Mouse (Mus musculus) intestine, embryonic 16.5 days (tissue): ENCODE measurements at regions not wholly inside any gene's neighbourhood (a gene's known extent, or its start where the extent isn't known, plus 50 kb on each side); places are given as distances from the start of the nearest gene placed in this dataset.

Experiments
- ATAC-seq: fragments of 200-750 bp; cut with Nextera tagmentation; 2 replicates; pipeline ENCODE4 v1.8.0; 2017; ENCODE audit warnings: moderate TSS enrichment, moderate library complexity
- H3K27ac ChIP-seq: fragments of 300-500 bp; sonication (generic); 2 replicates; pipeline ENCODE4 v1.5.1; 2014; ENCODE audit warnings: mild to moderate bottlenecking, low read length
- H3K27me3 ChIP-seq: fragments of 300-500 bp; sonication (generic); replicated peaks from 2 replicates; pipeline ENCODE4 v1.6.1; 2014; ENCODE audit warnings: low read length, control low read depth, mixed read lengths; ENCODE audit not compliant: control insufficient read depth, insufficient read depth
- H3K36me3 ChIP-seq: fragments of 300-500 bp; sonication (generic); 2 replicates; pipeline ENCODE4 v1.6.1; 2014; ENCODE audit warnings: low read length, control low read depth; ENCODE audit not compliant: control insufficient read depth, insufficient read depth
- H3K4me1 ChIP-seq: fragments of 300-500 bp; sonication (generic); 2 replicates; pipeline ENCODE4 v1.6.1; 2014; ENCODE audit warnings: low read length, control low read depth, mixed read lengths; ENCODE audit not compliant: control insufficient read depth, insufficient read depth
- H3K4me2 ChIP-seq: fragments of 300-500 bp; sonication (generic); 2 replicates; pipeline ENCODE4 v1.6.1; 2014; ENCODE audit warnings: low read depth, low read length, control low read depth
- H3K4me3 ChIP-seq: fragments of 300-500 bp; sonication (generic); 2 replicates; pipeline ENCODE4 v1.5.1; 2014; ENCODE audit warnings: mild to moderate bottlenecking, low read length
- H3K9ac ChIP-seq: fragments of 300-500 bp; sonication (generic); 2 replicates; pipeline ENCODE4 v1.6.1; 2014; ENCODE audit warnings: low read depth, low read length
- H3K9me3 ChIP-seq: fragments of 300-500 bp; sonication (generic); 2 replicates; pipeline ENCODE4 v1.6.1; 2016; ENCODE audit warnings: low read length, control low read depth; ENCODE audit not compliant: control insufficient read depth
- WGBS: fragments of 180-500 bp; shearing (Covaris S2); extraction: QIAGEN DNeasy Blood & Tissue Kit; methylation state at CpG from one replicate; pipeline ENCODE4 v1.1.7; 2014; 5-methylcytosine and 5-hydroxymethylcytosine counted together

GRCm38 (mm10) chr6:111866101-111866598 is 407.4 kb upstream of the Lmcd1 start:
- no peak overlapping the region for H3K4me2 ChIP-seq
- no peak overlapping the region for H3K4me3 ChIP-seq
- ATAC-seq = no peak
- no peak overlapping the region for H3K9ac ChIP-seq
- no peaks in the 10 kb centered on the region for H3K9me3 ChIP-seq
- no peaks in the 10 kb centered on the region for H3K27me3 ChIP-seq
- H3K27ac ChIP-seq = no peak overlapping the region
- H3K4me1 ChIP-seq = no peaks in the 10 kb centered on the region
- no peaks in the 10 kb centered on the region for H3K36me3 ChIP-seq
- WGBS = 77% methylated on average over 3 of the region's 3 CpGs

DNA sequence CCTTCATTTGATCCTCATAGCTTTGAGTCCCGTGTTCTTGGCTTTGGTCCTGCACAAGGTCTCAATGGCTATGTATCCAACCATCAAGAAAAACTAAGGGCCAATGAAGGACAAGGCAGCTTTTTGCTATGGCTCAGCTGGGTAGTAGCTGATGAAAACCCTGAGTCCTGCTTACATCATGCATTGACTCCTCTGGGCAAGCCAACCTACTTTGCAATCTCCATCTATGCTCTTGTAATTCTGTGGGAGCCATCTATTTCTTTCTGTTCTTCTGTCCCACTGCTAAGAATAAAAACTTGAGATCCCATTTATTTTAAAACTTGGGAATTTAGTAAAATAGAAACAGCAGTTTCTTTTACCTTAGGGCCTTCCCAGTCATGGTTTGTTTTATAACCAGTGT is 391.0 kb upstream of the Lmcd1 start:
- ATAC-seq = no peak
- 72% methylated on average over 1 of the region's 1 CpGs for WGBS
- no peak overlapping the region for H3K4me3 ChIP-seq
- H3K4me2 ChIP-seq = no peak overlapping the region
- H3K9me3 ChIP-seq = no peaks in the 10 kb centered on the region
- H3K27ac ChIP-seq = no peak overlapping the region
- no peak overlapping the region for H3K9ac ChIP-seq
- H3K4me1 ChIP-seq = no peaks in the 10 kb centered on the region
- no peaks in the 10 kb centered on the region for H3K27me3 ChIP-seq
- no peaks in the 10 kb centered on the region for H3K36me3 ChIP-seq

DNA sequence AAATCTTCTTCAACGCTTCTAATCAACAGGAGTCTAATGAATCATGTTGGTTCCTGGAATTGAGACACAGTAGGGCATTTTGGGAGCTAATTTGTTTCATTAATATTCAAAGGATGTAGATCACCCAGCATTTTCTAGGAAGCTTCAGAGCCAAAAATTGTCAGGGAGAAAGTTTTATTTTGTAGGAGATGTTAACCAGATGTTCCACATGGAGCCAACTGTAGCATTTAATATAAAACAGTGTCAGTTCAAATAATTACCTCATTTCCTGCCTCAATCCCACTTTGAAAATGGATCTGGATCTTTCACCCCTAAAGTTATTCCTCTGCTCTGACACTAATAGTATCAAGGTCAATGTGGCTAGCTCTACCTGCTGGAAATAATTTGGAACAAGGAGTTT is 389.6 kb upstream of the Lmcd1 start:
- 62% methylated on average over 1 of the region's 1 CpGs for WGBS

GRCm38 (mm10) chr6:111911997-111912396 is 361.6 kb upstream of the Lmcd1 start:
- no peak for ATAC-seq
- no peaks in the 10 kb centered on the region for H3K9me3 ChIP-seq

More for the DNA sequence above, 389.6 kb upstream of the Lmcd1 start:
- Histone ChIP-seq H3K36me3 (no peaks in the 10 kb centered on the region), H3K9me3 (no peaks in the 10 kb centered on the region), H3K27me3 (no peaks in the 10 kb centered on the region), H3K4me3 (no peak overlapping the region), H3K9ac (no peak overlapping the region), H3K4me2 (no peak overlapping the region), H3K4me1 (no peaks in the 10 kb centered on the region), H3K27ac (no peak overlapping the region)
- no peak for ATAC-seq

DNA sequence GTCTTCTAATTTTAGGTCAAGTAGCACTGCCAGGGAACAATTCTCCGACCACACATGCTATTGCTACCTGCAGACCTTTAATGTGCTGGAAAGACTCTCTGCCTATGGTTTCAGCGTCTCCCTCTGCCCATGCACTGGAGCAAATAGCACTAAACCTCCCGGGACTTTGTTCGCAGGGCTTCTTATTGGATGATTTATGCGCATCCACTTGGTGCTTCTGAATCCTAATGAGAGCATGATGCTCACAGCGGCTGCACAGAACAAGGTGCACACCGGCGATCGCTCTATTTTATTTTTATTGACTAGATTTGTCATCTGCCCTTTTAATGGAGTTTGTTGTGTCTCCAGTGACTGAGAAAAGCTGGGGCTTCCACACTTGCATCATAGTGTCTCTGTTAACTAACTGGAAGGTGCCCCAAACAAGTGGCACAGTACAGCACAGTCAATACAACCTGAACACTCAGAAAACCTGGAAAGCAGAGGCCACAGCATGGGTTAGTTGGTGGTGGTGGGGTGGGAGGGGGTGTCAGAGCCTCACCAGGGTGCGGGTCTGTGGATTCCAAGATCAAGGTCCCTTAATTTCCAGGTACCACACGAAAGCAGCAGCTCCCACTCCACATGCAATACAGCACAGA is 359.7 kb upstream of the Lmcd1 start:
- H3K9me3 ChIP-seq = no peaks in the 10 kb centered on the region
- H3K4me2 ChIP-seq = no peak overlapping the region
- no peaks in the 10 kb centered on the region for H3K36me3 ChIP-seq
- no peaks in the 10 kb centered on the region for H3K4me1 ChIP-seq
- H3K27ac ChIP-seq = no peak overlapping the region
- no peak for ATAC-seq
- 83% methylated on average over 11 of the region's 11 CpGs for WGBS
- no peak overlapping the region for H3K9ac ChIP-seq
- H3K27me3 ChIP-seq = no peaks in the 10 kb centered on the region
- no peak overlapping the region for H3K4me3 ChIP-seq

More at GRCm38 (mm10) chr6:111911997-111912396, 361.6 kb upstream of the Lmcd1 start:
- 66% methylated on average over 2 of the region's 2 CpGs for WGBS
- Histone ChIP-seq H3K36me3 (no peaks in the 10 kb centered on the region), H3K9ac (no peak overlapping the region), H3K4me3 (no peak overlapping the region), H3K4me1 (no peaks in the 10 kb centered on the region), H3K4me2 (no peak overlapping the region), H3K27me3 (no peaks in the 10 kb centered on the region), H3K27ac (no peak overlapping the region)

DNA sequence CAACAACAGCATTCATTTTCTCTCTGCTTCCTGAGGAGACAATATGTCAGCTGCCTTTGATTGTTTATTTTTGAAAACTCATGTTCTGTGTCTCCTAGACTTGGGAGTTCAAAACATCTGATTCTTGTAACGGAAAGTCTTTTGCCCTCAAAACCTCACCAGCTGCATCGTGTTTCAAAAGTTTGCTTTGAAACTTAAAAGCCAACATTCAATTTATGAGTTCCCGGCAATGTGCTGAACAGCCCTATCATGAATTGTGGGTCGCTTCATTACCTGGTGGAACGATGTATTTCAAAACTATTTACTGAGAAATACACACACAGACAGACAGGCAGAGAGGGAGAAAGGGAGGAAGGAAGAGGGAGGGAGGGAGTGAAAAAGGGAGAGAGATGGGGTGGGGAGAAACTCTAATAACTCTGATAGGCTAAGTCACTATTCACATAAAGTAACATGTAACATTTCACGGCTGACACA is 356.3 kb upstream of the Lmcd1 start:
- Histone ChIP-seq H3K27me3 (no peaks in the 10 kb centered on the region), H3K27ac (no peak overlapping the region), H3K9ac (no peak overlapping the region), H3K4me3 (no peak overlapping the region), H3K4me2 (no peak overlapping the region), H3K36me3 (no peaks in the 10 kb centered on the region), H3K9me3 (no peaks in the 10 kb centered on the region), H3K4me1 (no peaks in the 10 kb centered on the region)
- no peak for ATAC-seq
- WGBS = 50% methylated on average over 6 of the region's 6 CpGs

DNA sequence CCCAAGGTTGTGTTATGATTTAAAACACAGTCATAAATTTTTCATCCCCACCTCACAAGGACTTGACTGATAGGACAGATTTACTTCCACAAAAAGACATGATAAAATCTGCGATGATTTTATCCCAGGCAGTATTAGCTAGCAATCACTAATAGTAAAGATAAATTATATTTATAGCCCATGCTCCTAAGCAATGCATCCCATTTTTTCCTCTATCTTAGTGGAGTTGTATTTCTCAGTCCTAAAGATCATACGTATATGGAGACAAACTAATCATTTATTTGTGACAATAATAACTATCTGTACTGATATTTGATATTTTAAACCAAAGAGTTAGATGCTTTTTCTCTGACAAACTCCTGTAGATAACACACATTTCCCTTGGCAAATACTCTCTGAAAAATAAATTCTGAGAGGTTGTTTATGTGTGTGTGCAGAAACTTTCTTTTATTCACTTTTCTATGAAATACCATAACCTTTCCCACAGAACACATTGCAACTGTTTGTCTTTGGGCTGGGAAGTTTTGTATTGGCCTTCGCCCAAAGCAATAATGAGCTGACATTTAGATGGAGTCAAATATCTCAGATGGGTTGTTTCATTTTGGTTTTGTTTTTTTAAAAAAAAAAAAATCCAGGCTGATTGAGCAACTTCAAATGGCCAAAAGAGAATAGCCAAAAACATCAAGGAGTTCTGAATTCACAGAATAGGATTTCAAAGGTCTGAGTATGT is 355.5 kb upstream of the Lmcd1 start:
- 54% methylated on average over 3 of the region's 3 CpGs for WGBS
- no peaks in the 10 kb centered on the region for H3K36me3 ChIP-seq
- H3K9ac ChIP-seq = no peak overlapping the region
- H3K27me3 ChIP-seq = no peaks in the 10 kb centered on the region
- H3K27ac ChIP-seq = no peak overlapping the region
- no peak overlapping the region for H3K4me3 ChIP-seq
- no peak for ATAC-seq
- no peaks in the 10 kb centered on the region for H3K4me1 ChIP-seq
- H3K9me3 ChIP-seq = no peaks in the 10 kb centered on the region
- H3K4me2 ChIP-seq = no peak overlapping the region

GRCm38 (mm10) chr6:111932596-111932995 is 341.0 kb upstream of the Lmcd1 start:
- no peaks in the 10 kb centered on the region for H3K4me1 ChIP-seq
- no peak overlapping the region for H3K4me3 ChIP-seq
- H3K27me3 ChIP-seq = no peaks in the 10 kb centered on the region
- H3K27ac ChIP-seq = no peak overlapping the region
- no peak overlapping the region for H3K9ac ChIP-seq
- WGBS = 69% methylated on average over 2 of the region's 2 CpGs
- H3K36me3 ChIP-seq = no peaks in the 10 kb centered on the region
- H3K9me3 ChIP-seq = peaks cover 4% of the 10 kb centered on the region
- ATAC-seq = no peak
- no peak overlapping the region for H3K4me2 ChIP-seq

DNA sequence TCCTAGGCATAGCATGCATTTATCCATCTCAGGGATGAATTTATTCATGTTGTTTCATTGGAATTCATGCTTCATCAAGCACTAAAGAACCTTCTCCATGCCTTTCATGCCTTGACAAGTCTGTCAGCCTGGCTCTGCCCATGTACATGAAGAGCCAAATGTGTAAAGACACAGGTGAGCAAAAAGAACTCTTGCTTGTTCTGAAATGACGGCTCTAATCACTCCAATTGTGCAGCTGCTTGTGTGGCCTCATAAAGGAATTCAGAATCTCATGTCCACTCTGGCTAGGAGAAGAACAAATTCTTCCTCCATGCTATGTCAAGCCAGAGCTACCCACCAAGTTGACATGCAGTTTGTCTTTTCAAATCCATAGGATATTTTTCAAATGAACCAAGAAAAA is 319.2 kb upstream of the Lmcd1 start:
- ATAC-seq = no peak
- no peak overlapping the region for H3K4me3 ChIP-seq
- WGBS = 80% methylated on average over 1 of the region's 1 CpGs

More for the DNA sequence above, 319.2 kb upstream of the Lmcd1 start:
- no peaks in the 10 kb centered on the region for H3K9me3 ChIP-seq
- H3K4me1 ChIP-seq = no peaks in the 10 kb centered on the region
- H3K27me3 ChIP-seq = no peaks in the 10 kb centered on the region
- no peaks in the 10 kb centered on the region for H3K36me3 ChIP-seq
- H3K9ac ChIP-seq = no peak overlapping the region
- no peak overlapping the region for H3K27ac ChIP-seq
- H3K4me2 ChIP-seq = no peak overlapping the region
